Mouse (Mus musculus): Measurements from ENCODE around the gene Slc7a5. TPM values are rescaled to one million over a fixed set of nuclear protein-coding genes. Genes with fewer than 3 reads are reported as not detected.

The Slc7a5 gene
- 27.2 to 37.2 TPM (median 31.1 TPM) in 4 replicates for total RNA-seq (2023; ENCODE audit: inconsistent age)

GRCm38 (mm10) chr8:121907587-121908248 is at the start of gene Slc7a5:
TSS of gene Slc7a5 (minus strand) at chr8:121907694.

GRCm38 (mm10) chr8:121949222-121949800 is 41.8 kb upstream of the Slc7a5 start, which contains the start of gene Banp:
TSS of gene Banp (plus strand) at chr8:121949750.

GRCm38 (mm10) chr8:121944831-121945230 is 37.3 kb upstream of the Slc7a5 start, which contains the start of gene Car5a:
TSS of gene Car5a (minus strand) at chr8:121944904.

Other genes with a start within 250 kb of the Slc7a5 start
- not detected in 4 replicates for gene Jph3, start 178.1 kb downstream of the Slc7a5 start, total RNA-seq (2023; ENCODE audit: inconsistent age)
- 51.9 to 61.9 TPM (median 56.8 TPM) in 4 replicates for gene Klhdc4, start 78.1 kb downstream of the Slc7a5 start, total RNA-seq (2023; ENCODE audit: inconsistent age)
- not detected in 4 replicates for gene Car5a, start 37.2 kb upstream of the Slc7a5 start, total RNA-seq (2023; ENCODE audit: inconsistent age)
- gene Banp, start 42.1 kb upstream of the Slc7a5 start, total RNA-seq (2023; ENCODE audit: inconsistent age) = 77.9 to 92.3 TPM (median 85.3 TPM) in 4 replicates